Mouse (Mus musculus) thymus, adult 2 months (tissue): Measurements from ENCODE around the gene Ankrd13b.

Source experiments
- CTCF ChIP-seq: fragments of 200-500 bp; IDR thresholded peaks from 2 replicates; pipeline ENCODE4 v1.5.1; 2012; ENCODE audit warnings: mild to moderate bottlenecking, control low read depth, low read length, moderate library complexity, borderline replicate concordance; ENCODE audit not compliant: control insufficient read depth, poor library complexity, insufficient read depth; ENCODE audit errors: extremely low read depth
- POLR2A ChIP-seq: fragments of 200-500 bp; IDR thresholded peaks from 2 replicates; pipeline ENCODE4 v1.6.1; 2012; ENCODE audit warnings: mild to moderate bottlenecking, low read length, control low read depth, moderate library complexity; ENCODE audit not compliant: control insufficient read depth, poor library complexity, insufficient read depth; ENCODE audit errors: extremely low read depth

GRCm38 (mm10) chr11:77500361-77501325, 11.2 kb upstream of the Ankrd13b start:
- TF ChIP-seq CTCF (no peak), POLR2A (no peak)
